Mouse (Mus musculus) c-Kit-positive CD71-positive TER-119-positive erythroid progenitor cells, embryonic 14.5 days (primary cell): ENCODE measurements around the gene Rin2.
A peak's percentile ranks its signal among the peaks of the same experiment; 100 is the strongest.

ENCODE experiments used
- DNase-seq: peaks from one replicate; pipeline ENCODE4 v3.0.0-alpha.2; 2013; ENCODE audit warnings: low spot score

Gene Rin2

DNA sequence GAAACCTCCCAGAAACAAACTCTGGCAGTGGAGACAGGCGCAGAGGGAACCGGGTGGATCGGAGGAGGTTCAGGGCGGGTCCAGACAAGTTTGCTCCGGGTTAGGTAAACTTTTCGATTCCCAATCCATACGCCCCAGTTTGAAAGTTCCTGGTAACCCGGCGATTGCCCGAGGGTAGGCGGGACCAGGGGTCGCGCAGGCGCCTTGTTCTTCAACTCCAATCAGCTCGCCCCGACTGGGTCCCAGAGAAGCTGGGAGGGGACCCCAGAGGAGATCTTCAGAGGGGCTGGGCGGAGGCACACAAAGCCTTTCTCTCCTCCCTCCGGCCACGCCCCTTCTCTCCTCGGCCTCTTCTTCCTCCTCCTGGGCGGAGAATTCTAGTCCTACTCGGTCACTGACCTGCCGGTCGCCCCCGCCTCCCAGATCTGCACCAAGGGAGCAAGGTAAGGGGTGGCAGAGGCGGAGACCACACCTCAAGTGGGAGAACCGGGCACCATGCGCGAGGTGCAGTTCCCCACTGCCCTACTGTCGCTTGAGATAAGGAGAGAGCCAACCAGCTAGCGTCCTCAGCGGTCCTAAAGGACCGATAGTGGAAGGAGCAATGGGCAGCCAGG lies at the start of gene Rin2:
TSS of gene Rin2 (plus strand) at position 74 of the 614 bp plus-strand sequence.
- DNase-seq, result peak; percentile 9

DNA sequence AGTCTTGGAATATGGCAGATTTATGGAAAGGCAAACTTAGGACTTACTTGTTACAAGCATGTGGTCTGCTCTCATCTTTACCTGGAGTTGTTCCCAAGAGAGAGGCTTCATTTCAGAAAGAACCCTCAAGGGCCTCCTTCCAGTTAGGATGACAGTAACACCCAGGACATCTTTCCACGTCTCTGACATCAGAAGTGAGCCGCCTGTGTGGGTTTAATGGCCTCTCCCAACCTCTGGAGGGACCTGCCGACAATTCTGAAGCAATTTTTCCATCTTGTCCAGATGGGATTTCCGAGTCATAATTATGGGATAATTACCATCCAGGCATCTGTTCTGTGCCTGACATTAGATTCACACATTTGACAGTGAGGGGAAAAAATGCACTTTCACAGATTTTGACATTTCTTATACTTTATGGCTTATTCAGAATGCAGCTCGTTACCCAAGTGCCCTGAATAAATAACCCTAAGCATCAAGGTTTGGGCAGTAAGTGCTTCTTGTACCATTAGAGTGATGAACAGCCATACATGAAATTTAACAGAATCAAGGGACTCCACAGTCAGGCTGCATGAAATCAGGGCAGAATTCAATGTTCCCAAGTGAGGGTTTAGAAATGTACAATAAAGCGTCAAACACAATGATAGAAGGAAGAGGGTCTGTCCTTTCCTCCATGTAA lies 43.8 kb upstream of the Rin2 start:
- no peak for DNase-seq

DNA sequence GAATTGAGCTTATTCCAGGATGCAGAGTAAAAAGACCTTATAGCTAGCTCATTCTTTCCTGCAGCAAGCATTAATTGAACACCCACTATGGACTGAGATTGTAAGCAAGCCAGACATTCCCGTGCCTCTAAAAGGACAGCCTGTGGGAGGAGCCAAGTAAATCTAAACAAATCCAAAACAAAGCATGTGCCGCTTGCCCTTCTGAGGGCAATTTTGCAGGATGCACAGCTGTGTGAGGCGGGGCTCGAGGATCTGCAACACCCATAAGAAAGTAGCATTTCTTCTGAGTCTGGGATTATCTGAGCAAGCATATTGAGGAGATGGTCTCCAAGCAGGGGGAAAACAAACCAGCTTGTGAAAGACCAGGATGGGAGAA lies 43.2 kb upstream of the Rin2 start:
- no peak for DNase-seq

DNA sequence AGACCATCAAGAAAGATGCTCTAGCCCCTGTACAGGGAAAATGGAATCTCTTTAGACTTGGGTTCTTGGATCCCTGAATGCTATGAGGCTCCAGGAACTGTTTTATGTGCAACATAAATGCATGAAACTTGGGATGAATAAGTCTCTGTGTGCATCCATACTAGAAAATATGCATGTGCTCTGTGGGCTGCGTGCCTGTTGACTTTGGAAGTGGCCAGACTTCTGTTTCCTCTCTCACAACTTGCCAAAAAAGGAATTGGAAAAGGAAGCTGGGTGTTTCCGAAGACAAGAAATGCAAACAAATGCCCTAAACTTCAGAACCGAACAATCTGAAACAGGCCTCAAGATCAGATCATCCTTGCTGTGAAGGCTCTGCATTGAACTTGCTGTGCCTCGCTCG lies 41.2 kb upstream of the Rin2 start:
- no peak for DNase-seq

DNA sequence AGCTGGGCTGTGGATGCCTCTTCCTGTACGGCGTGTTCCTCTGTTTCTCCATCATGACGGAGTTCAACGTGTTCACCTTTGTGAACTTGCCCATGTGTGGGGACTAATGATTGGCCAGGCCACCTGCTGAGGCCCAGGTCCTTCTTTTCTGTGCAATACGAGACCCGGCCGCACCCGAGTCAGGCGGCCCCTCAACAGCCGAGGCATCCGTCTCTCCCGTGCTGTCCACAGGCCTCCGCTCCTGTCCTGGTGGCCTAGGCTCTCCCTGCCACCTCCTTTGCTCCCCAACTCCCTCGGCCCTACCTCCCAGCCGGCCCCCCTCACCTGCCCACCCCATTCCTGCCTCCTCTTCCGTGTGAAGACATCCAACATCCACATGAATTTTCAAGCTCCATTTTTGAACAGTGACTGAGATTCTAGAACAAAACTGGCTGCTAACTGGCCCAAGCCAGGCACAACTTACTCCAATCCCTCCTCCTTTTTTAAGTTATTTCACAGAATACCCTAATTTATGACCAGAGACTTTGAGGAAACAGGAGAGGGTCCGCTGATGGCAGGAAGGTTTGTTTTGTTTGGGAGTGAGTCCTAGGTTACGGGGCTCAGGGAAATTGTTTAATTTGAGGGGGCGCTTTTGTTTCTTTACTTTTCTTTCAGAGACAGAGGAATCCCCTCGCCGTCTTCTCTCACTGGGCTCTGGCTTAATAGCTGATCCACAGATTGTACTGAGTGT lies 34.6 kb upstream of the Rin2 start:
- DNase-seq, result no peak

DNA sequence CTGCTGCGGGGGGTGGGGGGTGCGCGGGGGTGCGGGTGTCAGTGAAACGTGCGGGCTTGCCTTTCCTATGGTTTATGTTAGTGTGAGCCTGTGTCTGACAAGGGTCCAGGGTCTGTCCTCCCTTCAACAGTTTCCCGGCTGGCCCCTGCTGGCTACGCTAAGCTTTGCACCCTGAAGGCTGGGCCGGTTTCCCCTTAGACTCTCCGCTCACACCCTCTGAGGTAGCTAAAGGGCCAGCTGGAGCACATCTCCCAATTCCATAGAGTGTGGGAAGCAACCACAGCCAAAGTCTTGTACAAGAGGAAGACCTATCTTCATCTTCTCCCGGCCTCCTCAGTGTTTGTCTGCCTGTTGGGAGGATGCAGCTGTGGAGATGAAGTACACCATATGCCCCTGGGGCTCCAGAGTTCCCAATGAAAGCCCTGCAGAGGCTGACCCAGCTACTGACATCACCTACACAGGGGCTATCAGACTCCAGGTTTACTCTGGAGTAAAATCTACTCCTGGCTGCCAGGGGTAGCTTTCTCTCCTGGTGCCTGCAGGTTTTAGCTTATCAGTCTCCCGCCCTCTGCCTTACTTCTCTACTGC lies 19.5 kb upstream of the Rin2 start:
- no peak for DNase-seq

DNA sequence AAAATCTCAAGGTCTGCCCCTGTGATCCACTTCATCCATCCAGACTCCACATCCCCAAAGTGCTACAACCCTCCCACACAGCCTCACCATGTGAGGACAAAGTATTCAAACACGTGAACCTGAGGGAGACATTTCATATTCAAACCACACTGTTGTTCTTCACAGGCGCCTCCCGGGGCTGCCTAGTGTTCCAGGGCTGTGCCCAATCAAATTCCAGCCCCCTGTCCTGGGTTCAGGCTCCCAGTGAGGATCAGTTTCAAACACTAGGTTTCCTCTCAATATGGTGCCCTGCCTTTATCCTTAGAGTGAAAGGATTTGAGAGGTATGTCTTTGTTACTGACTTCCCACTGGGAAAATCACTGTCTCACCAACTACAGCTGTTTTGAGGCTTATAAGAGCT lies 18.9 kb upstream of the Rin2 start:
- no peak for DNase-seq

DNA sequence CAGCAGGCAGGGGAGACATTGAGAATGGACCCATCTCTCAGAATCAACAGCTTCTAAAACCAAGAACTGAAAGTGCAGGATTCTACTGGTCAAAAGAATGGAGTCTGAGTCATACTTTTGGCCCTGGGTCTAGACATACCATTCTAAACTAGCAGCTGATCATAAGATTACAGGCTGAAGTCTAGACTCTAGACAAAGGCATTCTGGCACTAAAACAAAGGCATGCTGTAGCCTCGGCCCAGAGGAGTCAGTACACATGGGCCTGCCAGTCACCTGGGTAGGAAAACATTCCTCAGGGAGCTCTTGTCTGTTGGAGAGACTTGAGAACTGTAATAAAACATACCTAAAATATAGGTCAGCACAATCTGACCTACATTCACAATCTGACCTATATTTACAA lies 18.3 kb upstream of the Rin2 start:
- DNase-seq, result no peak

DNA sequence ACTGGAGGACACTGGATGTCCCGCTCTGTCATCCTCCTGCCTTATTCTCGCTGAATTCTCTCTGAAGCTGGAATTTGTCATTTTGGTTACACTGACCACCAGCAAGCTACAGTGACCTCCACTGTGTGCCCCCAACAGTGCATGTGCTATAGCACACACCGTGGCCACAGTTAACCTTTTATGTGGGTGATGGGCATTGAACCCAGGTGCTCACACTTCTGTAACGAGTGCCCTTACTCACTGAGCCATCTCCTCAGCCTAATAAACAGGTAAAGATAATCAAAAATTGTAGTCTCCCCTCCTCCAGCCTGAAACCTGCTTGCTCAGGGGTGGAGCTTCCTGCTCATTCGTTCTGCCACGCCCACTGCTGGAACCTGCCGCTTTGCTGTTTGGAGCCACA lies 13.8 kb upstream of the Rin2 start:
- no peak for DNase-seq

DNA sequence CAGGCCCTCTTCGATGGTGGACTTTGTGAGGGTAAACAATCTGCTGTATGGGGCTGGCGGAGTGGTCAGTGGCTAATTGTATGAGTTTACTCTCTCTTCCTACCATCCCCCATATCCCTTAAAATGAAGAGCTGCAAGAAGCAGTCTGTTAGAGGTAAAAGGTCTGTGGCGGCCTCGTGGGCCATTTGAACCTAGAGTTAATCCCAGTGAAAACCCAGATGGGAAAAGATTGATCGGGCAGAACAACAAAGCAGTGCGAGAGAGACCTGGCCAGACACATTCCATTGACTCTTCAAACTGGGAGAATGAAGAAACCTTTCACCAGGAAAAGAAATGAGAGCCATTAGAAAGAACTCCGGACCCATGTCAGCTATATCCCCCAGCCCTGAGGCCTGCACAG lies 11.1 kb upstream of the Rin2 start:
- no peak for DNase-seq

DNA sequence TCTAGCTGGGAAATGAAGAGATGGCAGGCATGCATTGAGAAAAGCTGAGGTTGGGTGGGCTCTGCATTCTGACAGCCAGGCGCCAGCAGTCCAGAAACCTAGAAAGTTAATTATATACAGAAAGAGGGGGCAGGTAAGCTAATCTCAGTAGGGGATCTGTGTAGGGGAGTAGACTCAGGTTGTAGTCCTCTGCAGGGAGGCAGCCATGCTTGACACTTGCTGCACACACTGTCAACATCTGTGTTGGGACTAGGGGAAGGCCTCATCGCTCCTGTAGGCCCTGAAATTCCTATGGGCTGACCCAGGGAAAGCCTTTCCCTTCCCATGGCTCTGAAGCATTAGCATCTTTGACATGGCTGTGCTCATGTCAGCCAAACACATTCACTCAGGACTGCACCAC lies 10.7 kb upstream of the Rin2 start:
- no peak for DNase-seq

DNA sequence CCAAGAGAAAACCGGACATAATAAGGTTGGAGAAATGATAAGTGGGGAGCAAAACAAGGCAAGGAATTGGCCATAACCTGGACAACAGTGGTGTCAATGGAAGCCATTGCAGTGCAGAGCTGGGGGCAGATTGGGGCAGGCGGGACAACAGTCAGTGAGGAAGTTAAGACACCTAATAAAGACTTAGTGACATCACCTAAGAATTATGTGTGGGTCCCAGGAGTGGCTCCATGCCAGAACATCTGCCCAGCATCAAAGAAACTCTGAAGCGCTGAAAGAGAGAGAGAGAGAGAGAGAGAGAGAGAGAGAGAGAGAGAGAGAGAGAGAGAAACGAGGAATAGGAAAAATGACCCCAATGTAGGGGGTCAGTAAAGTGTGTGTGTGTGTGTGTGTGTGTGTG lies 6.9 kb upstream of the Rin2 start:
- DNase-seq, result no peak

DNA sequence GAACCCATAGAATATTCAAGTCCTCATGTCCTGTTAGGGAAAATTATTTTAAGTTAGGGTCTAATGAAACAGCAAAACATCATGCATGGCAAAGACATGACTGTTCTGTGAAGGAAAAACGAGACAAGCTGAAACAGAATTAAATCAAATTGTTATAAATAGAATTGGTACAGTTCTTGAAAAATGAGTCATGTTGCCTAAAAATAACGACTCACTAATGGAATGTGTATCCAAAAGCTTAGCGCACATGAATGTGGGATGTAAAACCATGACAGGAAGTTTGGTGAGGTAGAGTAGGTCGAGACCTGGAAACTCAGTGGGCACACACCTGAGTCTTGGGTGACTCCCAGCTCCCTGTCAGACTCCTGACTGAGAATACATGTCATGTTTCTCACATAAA lies 4.9 kb upstream of the Rin2 start:
- DNase-seq, result no peak

DNA sequence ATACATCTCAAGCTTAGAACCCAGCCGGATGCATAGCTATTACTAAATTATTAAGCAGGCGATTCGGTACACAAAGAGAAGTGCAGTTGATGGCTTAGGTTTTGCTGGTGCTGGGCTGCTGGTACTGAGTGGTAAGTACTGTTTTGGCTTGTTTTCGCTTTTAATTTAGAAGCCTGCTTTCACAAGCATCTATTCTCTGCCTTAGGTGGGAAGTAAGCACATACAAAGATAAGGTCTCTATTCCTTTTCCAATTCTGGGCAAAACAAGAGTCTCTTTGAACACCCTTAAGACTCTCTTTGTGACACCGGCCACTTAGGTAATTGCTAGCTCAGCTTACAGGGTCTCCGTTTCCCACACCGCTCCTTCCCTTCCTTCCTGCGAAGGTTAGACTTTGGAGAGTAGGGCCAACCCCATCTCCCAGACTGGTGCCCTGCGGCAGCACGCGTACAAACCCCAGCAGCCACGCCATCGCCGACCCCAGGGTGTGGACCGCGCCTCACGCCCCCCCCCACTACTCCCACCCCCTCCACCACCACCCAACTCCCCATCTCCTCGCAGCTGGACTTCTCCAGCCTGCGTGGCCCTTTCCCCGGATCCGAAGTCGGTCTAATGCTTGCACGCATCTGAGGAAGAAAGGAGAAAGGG lies 396 bp upstream of the Rin2 start:
- no peak for DNase-seq

DNA sequence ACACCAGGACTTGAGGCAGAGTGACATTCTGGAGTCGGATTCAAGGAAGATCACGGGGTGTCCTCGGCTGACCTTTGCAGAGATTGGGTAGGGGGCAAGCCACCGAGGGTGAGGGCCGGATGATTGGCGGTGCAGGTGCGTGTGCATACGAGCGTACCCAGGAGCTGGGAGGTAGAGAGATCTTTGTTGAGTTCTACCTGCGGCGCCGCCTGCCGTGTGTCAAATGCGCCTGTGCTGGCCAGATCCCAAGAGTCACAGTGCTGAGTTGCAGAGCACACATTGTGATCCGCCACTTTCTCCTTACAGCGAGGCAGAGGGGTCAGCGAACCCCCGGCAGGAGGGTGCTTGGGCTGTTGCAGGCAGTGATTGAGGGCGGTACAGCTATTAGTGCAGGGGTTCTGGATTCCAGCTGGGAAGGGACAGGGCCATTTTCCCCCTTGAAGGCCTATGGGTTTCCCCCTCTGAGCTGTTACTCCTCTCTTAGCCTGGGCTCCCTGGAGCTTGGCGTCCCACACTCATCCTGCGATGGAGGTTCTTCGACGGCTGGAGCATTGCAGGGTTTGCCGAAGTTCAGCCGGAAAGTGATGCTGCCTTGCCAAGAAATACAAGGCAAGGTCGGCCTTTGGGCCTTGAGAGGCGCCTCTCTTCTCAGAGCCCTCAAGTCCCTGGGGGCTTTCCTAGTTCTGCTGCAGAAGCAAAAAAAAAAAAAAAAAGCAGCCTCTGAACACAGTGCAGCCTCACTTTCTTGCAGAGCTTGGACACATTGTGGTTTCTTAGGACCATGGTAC lies 935 bp downstream of the Rin2 start:
- no peak for DNase-seq

DNA sequence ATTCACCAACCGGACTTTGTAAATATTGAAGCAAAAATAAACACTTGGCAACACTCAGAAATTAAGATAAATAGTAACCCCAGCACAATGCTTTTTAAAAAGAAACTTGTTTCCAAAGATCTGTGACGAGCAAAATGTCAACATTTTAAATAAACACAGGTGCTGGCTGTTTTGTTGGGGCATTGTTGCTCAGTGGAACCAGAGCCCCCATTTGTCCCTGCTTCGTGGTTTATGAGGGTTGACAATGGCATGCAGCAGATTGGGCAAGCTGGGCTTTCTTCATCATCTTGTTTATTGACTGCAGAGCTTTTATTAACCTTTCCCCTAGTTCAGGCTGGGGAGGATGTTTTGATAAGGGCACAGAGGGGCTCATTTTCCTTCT lies 1.5 kb downstream of the Rin2 start:
- no peak for DNase-seq

DNA sequence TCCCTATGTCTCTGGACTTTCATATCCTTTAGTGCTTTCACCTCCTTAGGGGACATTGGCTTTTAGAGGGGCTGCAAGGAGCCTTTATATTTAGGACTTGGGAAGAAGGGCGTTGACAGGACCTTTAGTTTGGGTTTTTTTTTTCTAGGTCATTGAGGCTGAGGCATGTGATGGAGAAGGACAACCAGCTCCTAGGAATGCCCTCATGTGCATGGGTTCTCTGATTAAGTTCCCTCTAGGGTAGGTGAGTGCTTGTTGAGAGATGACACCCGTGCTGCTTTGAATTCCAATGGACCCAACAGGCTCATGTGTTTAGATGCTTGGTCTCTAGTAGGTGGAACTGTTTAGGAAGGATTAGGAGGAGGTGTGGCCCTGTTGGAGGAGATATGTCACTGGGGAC lies 1.9 kb downstream of the Rin2 start:
- DNase-seq, result no peak

DNA sequence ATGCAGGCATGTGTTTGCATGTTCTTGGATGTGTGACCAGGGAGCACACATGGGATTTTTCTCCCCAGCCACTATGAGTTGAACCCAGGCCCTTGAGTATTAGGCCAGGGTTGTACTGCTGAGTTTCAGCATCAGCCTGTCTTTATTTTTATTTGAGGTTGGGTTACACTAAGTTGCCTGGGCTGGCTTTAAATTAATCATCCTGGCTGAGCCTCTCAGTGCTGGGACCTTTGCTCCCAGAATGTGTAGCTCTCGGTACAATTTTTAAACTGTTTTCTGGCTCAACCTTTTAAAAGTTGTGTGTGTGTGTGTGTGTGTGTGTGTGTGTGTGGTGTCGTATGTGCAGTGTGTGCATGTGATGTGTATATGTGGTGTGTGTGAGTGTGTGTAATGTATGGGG lies 5.1 kb downstream of the Rin2 start:
- DNase-seq, result no peak

DNA sequence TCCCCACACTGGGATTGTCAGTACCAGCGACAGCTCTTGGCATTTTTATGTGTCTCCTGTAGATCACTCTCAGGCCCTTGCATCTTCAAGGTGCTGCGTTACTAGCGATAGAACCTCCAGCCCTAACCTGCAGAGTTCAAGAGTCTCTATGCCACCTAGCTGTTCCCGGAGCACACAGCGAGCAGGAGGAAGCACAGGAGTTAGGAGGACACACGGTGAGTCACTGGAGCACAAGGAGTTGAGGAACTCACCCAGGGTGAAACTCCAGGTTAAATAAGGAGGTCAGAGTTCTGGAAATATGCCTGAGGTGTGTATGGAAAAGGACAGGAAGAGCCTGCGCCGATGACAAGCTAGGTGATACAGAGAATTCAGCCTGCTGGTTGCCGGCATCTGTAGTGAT lies 5.7 kb downstream of the Rin2 start:
- no peak for DNase-seq

DNA sequence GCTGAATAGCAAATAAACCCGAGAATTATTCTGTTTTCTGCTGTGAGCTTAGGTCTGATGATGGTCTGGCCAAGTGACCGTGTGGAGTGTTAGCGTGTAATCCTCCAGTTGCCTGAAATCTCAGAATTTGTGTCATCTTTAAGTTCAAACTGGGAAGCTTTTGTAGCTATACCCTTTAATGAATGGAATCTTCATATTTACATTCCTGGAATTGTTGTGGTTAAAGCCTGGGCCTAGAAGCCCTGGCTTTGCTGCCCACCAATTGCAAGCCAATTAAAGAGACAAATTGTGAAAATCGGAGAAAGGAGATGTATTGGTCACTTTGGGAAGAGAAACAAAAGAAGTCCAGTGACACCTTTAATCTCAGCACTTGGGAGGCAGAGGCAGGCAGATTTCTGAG lies 6.6 kb downstream of the Rin2 start:
- DNase-seq, result no peak

DNA sequence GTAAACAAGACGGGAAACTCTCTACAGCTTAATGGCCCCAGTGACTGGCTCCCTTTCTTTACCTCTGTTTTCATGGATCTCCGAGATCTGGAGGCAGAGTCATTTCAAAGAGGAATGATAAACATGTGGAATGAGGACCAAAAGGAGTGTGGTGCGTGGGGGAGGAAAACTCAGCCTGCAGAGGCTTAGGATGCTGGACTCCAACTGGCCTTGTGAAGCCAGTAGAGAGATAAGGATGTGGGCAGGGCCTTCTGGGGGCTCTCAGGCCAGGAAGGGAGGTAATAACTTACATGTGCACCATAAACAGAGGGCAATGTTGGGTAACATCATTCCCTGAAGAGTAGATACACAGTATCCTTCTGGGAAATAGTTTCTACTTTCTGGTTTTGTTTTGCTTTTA lies 7.9 kb downstream of the Rin2 start:
- DNase-seq, result no peak

DNA sequence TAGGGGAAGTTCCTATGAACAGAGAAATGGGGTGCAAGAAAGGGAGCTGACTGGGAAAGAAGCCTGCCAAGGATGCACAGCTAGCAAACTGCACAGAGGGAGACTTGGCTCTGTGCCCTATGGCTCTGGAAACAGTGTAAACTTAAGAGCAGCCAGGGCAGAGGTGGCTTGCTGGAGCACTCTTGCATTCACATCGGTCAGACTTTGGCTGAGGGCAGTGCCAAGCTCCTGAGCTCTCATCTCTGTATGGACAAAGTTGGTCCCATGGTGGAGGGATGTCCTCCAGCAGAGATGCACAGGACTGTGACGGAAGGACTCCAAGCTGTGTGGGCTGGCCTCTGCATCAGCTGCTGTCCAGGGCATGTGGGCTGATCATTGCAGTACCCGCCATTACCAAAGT lies 8.5 kb downstream of the Rin2 start:
- no peak for DNase-seq
